Mouse (Mus musculus) bone marrow, adult 2 months (tissue): Measurements from ENCODE around the gene 2410137M14Rik.

ENCODE experiments used
- CTCF ChIP-seq: fragments of 200-500 bp; IDR thresholded peaks from 2 replicates; pipeline ENCODE4 v1.5.1; 2011; ENCODE audit warnings: low read length, control low read depth; ENCODE audit not compliant: control insufficient read depth, insufficient read depth
- POLR2A ChIP-seq: fragments of 200-500 bp; IDR thresholded peaks from 2 replicates; pipeline ENCODE4 v1.6.1; 2011; ENCODE audit warnings: low read depth, mild to moderate bottlenecking, control low read depth, low read length, borderline replicate concordance; ENCODE audit not compliant: control insufficient read depth

DNA sequence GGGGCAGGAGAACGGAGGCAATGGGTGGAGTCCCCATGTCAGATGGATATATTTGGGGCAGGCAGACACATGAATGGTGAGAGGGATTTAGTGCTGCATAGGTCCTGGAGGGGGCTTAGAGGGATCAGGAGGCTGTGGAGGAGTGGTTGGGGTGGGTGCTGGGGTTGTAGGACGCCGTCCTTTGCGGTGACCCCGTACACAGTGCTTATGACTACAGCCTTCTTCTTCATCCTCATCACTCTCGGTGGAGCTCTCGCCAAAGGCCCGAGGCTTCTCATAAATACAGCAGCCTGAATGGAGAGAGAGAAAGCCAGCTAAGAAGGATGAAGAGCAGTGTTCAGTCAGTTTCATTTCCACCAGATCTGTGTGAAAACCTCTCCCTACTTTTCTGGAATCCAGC lies 31.8 kb downstream of the 2410137M14Rik start:
- TF ChIP-seq CTCF (no peak), POLR2A (no peak)
